13 mouse cellular contexts compared by ENCODE assay signal in genomic region chr12:58653222-58653621, GRCm38 (mm10).
DNase-seq lines count a peak whose midpoint lies in the region; ATAC-seq and TF ChIP-seq lines count a peak whose summit lies in the region.
"Had no signal": no experiment of that assay in that cellular context is flagged by ENCODE, and none has a peak within 500 bp of the region (broad histone marks: within the 10 kb centered on the region; RNA-seq: fewer than 3 reads in every experiment).

No protein-coding gene starts in this region.

- no peak overlapping the region for H3K4me3 ChIP-seq in forebrain, postnatal 0 days (ENCODE audit: low read depth, low read length)

- 30% methylated on average over 6 of the region's 6 CpGs for WGBS in forebrain, postnatal 0 days

- H3K27ac ChIP-seq in forebrain, postnatal 0 days (ENCODE audit: low read depth, low read length) = peak overlapping the region; percentile 40
- H3K27ac ChIP-seq: liver, embryonic 14.5 days had no signal

- peak; percentile 32 for ATAC-seq in forebrain, postnatal 0 days
- no peak for ATAC-seq in inflammation-experienced regulatory T-cells, adult 6 months
- ATAC-seq: intestine, postnatal 0 days had no signal

- peaks cover 9% of the 10 kb centered on the region for H3K4me1 ChIP-seq in forebrain, postnatal 0 days (ENCODE audit: insufficient read depth)

- no peak for TF ChIP-seq CTCF in forebrain, postnatal 0 days (IDR thresholded peaks at IDR 0.05; ENCODE audit: low read depth)

- no peaks in the 10 kb centered on the region for H3K36me3 ChIP-seq in forebrain, postnatal 0 days (ENCODE audit: insufficient read depth)

- H3K27me3 ChIP-seq in forebrain, postnatal 0 days (ENCODE audit: insufficient read depth, low read length) = no peaks in the 10 kb centered on the region

- DNase-seq in layer of hippocampus, postnatal 10 days (ENCODE audit: low spot score in 2 of 2) = peak; percentile 35 to 40
- no peak for DNase-seq in layer of hippocampus, adult 11-12 months (ENCODE audit: low spot score)
- DNase-seq in right cerebral cortex, postnatal 25 days = peak; percentile 14
- no peak for DNase-seq in right cerebral cortex, adult 2 months (ENCODE audit: low spot score in 2 of 2)
- DNase-seq in forebrain, postnatal 0 days = no peak
- no peak for DNase-seq in lung, postnatal 36 days
- DNase-seq: adrenal gland, postnatal 25 days; heart, adult 11 months; kidney, postnatal 36 days; right cerebral cortex, postnatal 14 days had no signal

- no peak overlapping the region for H3K9ac ChIP-seq in forebrain, postnatal 0 days
- H3K9ac ChIP-seq: liver, embryonic 14.5 days had no signal

- H3K4me2 ChIP-seq in forebrain, postnatal 0 days (ENCODE audit: low read depth) = no peak overlapping the region

- H3K9me3 ChIP-seq in forebrain, postnatal 0 days (ENCODE audit: low read length) = no peaks in the 10 kb centered on the region

Comparison
In these comparisons a context has a peak if more than half of its experiments do, and no peak if none do; other contexts are left out.
1. DNase-seq: peak in layer of hippocampus, postnatal 10 days (2 of 2) and right cerebral cortex, postnatal 25 days (single experiment); none in layer of hippocampus, adult 11-12 months (single experiment), right cerebral cortex, adult 2 months (0 of 2), forebrain, postnatal 0 days (single experiment) and lung, postnatal 36 days (single experiment).